Mouse (Mus musculus) spleen, adult 2 months (tissue): Measurements from ENCODE around the gene Cers3.

Source experiments
- CTCF ChIP-seq: fragments of 200-500 bp; IDR thresholded peaks from 2 replicates; pipeline ENCODE4 v1.5.1; 2011; ENCODE audit warnings: mild to moderate bottlenecking, inconsistent platforms; ENCODE audit not compliant: insufficient read depth, insufficient read length, insufficient replicate concordance; ENCODE audit errors: extremely low read depth
- POLR2A ChIP-seq: fragments of 200-500 bp; IDR thresholded peaks from 2 replicates; pipeline ENCODE4 v1.6.1; 2011; ENCODE audit warnings: low read depth, low read length, inconsistent platforms

DNA sequence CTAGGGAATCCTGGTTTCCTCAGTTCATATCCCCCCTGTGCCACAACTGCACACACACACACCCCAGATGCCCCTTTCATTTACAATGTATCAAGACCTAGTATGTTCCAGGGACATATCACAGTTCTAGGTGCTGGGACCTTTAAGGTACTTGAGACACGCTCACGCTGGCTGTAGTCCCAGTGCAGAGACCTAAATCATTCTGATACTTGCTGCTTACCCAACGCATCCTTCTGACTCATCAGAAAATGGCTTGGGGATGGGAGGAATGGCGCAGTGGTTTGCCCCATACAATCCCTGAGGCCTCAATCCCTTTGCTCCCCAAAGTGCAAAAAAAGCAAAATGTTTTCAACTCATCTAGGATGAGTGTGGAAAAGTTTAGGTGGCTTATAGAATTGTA is 8.8 kb upstream of the Cers3 start:
- TF ChIP-seq POLR2A (no peak), CTCF (no peak)
